Mouse (Mus musculus) heart, embryonic 10.5 days (tissue): ENCODE data around the gene 3110001I22Rik. TPM values are rescaled to one million over a fixed set of nuclear protein-coding genes. Genes with fewer than 3 reads are reported as not detected.

Experiments used
- polyA plus RNA-seq: library from polyadenylated mRNA; unstranded; fragments of >200 nt; fragmentation: Nextera tagmentation; extraction: Ambion mirVana; gene quantifications from 2 replicates; pipeline ENCODE4 v1.2.1, GENCODE M21; 2016

3110001I22Rik gene
- polyA plus RNA-seq, 1 experiment from 2014 or later: 4.4 TPM

Other genes starting within 250 kb of the 3110001I22Rik start
- 34.3 and 36.6 TPM in 2 replicates for gene Parn, start 3.8 kb upstream of the 3110001I22Rik start, polyA plus RNA-seq
- gene Bfar, start 71 bp upstream of the 3110001I22Rik start, polyA plus RNA-seq: 31.2 and 33.2 TPM in 2 replicates
- 0.09 TPM in 1 of 2 replicates, not detected in the other for gene Pla2g10, start 59.1 kb downstream of the 3110001I22Rik start, polyA plus RNA-seq
- gene Rrn3, start 108.8 kb downstream of the 3110001I22Rik start, polyA plus RNA-seq: 66.6 and 70.6 TPM in 2 replicates
- 129 and 145 TPM in 2 replicates for gene Ntan1, start 146.9 kb downstream of the 3110001I22Rik start, polyA plus RNA-seq
- 74.3 and 79.4 TPM in 2 replicates for gene Pdxdc1, start 231.2 kb downstream of the 3110001I22Rik start, polyA plus RNA-seq
- 1.9 and 2.5 TPM in 2 replicates for gene Mpv17l, start 231.2 kb downstream of the 3110001I22Rik start, polyA plus RNA-seq